Mouse (Mus musculus) spleen, adult 2 months (tissue): Measurements from ENCODE around the gene Nrsn2.
A peak's percentile ranks its signal among the peaks of the same experiment; 100 is the strongest.

Experiments
- CTCF ChIP-seq: fragments of 200-500 bp; IDR thresholded peaks from 2 replicates; pipeline ENCODE4 v1.5.1; 2011; ENCODE audit warnings: mild to moderate bottlenecking, inconsistent platforms; ENCODE audit not compliant: insufficient read depth, insufficient read length, insufficient replicate concordance; ENCODE audit errors: extremely low read depth
- POLR2A ChIP-seq: fragments of 200-500 bp; IDR thresholded peaks from 2 replicates; pipeline ENCODE4 v1.6.1; 2011; ENCODE audit warnings: low read depth, low read length, inconsistent platforms

DNA sequence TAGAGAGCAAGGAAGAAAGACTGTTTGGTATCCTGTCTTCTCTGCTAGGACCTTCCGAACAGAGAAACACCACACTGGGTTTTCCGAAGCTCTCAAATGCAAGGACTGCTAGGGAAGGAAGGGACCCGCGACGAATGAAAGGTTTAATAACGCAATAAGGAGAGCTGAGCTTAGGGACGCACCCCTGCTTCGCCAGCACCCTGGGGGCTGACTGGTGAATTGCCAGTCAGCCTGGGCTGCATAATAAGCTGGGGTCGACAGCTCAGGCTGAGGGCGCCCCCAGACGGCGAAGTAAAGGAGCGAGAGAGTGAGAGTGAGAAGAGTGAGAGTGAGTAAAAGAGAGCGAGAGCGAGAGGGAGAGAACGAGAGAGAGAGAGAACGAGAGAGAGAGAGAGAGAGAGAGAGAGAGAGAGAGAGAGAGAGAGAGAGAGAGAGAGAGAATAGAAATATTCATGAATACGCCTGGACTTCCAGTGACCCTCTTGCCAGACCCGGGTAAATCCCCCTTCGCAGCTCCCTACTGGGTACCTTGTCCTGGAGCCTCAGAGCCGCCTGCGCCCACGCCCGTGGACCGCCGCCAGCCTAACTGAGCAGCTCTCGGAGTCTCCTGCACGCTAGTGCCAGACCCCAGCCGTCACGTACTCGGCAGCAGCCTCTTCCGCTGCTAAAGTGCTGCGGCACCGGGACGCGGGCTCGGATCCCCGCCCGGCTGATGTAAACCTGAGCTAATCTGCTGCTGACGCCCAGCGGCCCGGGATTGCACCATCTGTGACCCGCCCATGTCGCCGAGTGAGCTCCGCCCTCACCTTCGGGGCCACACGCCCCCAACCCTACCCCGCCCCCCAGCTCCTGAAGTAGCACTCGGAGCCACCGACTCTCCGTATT, 32.9 kb downstream of the Nrsn2 start, which contains the start of gene Trib3:
- TF ChIP-seq POLR2A (no peak), CTCF (peak; percentile 78; the same call in 1 of the 2 replicates)
